Mouse (Mus musculus) right cerebral cortex, postnatal 36 days (tissue): ENCODE data around the gene Mtcl1.
"Not testable (repeated sequence)": the region's sequence is repeated elsewhere in the genome, so short reads cannot be mapped to it uniquely, and the experiment has no call there.

Source experiments
- DNase-seq, 2 experiments: peaks; one replicate each; pipeline ENCODE4 v3.0.0; 2022; ENCODE audit warnings: low spot score in 2 of 2, mixed read lengths in 1 of 2

Gene Mtcl1

GRCm38 (mm10) chr17:66448421-66449405 is 837 bp downstream of the Mtcl1 start:
- DNase-seq: no peak

GRCm38 (mm10) chr17:66447978-66448377 is 1.6 kb downstream of the Mtcl1 start:
- DNase-seq: no peak

GRCm38 (mm10) chr17:66447007-66447312 is 2.6 kb downstream of the Mtcl1 start:
- no peak for DNase-seq

- DNase-seq: no peak
Observed at GRCm38 (mm10) chr17:66446196-66447006, 3.1 kb downstream of the Mtcl1 start.

GRCm38 (mm10) chr17:66444059-66444700 is 5.4 kb downstream of the Mtcl1 start:
- DNase-seq: no peak

GRCm38 (mm10) chr17:66439888-66440287 is 9.7 kb downstream of the Mtcl1 start:
- DNase-seq: no peak

GRCm38 (mm10) chr17:66439051-66439753 is 10.3 kb downstream of the Mtcl1 start:
- no peak for DNase-seq

- DNase-seq: no peak
Observed at GRCm38 (mm10) chr17:66438137-66438536, 11.4 kb downstream of the Mtcl1 start.

GRCm38 (mm10) chr17:66436811-66437210 is 12.7 kb downstream of the Mtcl1 start:
- no peak for DNase-seq

- DNase-seq: no peak
Observed at GRCm38 (mm10) chr17:66435982-66436381, 13.6 kb downstream of the Mtcl1 start.

GRCm38 (mm10) chr17:66435007-66435406 is 14.5 kb downstream of the Mtcl1 start:
- DNase-seq: no peak

- no peak for DNase-seq
Observed at GRCm38 (mm10) chr17:66434566-66434965, 15.0 kb downstream of the Mtcl1 start.

GRCm38 (mm10) chr17:66424601-66425000 is 24.9 kb downstream of the Mtcl1 start:
- DNase-seq: not testable (repeated sequence)

GRCm38 (mm10) chr17:66419421-66419820 is 30.1 kb downstream of the Mtcl1 start:
- no peak for DNase-seq

GRCm38 (mm10) chr17:66417748-66418147 is 31.8 kb downstream of the Mtcl1 start:
- DNase-seq: no peak

- no peak for DNase-seq
Observed at GRCm38 (mm10) chr17:66417329-66417728, 32.2 kb downstream of the Mtcl1 start.

GRCm38 (mm10) chr17:66416841-66417313 is 32.7 kb downstream of the Mtcl1 start:
- peak in 1 of 2 experiments; percentile 56 for DNase-seq

- no peak for DNase-seq
Observed at GRCm38 (mm10) chr17:66416436-66416835, 33.1 kb downstream of the Mtcl1 start.

- DNase-seq: no peak
Observed at GRCm38 (mm10) chr17:66414331-66414730, 35.2 kb downstream of the Mtcl1 start.

- no peak for DNase-seq
Observed at GRCm38 (mm10) chr17:66412155-66412970, 37.2 kb downstream of the Mtcl1 start.
